In the genomic region with DNA sequence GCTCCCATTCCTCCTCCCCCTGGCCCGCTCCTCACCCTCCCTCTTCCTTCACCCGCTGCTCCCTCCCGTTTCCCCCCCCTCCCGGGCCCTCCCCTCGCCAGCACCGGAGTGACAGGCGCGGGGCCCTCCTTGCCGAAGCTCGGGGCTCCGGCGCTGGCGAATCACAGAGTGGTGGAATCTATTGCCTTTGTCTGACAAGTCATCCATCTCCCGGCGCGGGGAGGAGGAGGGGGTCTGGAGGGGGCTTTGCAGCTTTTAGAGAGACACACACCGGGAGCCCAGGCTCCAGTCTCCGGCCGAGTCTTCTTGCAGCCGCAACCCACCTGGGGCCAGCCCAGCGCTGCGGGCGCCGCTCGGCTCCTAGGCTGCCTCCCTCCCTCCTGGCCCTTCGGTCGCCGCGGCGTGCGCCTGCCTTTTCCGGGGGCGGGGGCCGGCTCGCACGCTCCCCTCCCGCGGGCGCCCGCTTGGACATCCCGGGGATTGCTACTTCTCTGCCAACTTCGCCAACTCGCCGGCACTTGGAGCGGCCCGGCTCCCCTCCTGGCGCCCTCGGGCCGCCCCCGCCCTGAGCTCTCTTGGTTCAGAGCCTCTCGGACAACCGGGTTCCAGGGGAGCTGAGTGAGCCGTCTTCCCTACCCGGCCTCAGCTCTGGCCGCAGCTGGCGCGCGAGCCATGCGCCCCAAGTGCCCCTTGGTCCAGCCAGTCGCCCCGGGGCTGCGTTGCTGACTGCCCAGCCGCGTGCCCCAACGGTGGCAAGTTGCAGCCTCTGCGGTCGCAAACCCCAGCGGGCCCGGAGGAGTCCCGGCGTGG, we compare ENCODE assay signal across 8 mouse cellular contexts. TPM values are rescaled to one million over a fixed set of nuclear protein-coding genes. Genes with fewer than 3 reads are reported as not detected.
DNase-seq lines count a peak whose midpoint lies in the region; ATAC-seq and TF ChIP-seq lines count a peak whose summit lies in the region.

No protein-coding gene starts in this region.

- peaks cover 74% of the 10 kb centered on the region for H3K27me3 ChIP-seq in embryonic facial prominence, embryonic 11.5 days (ENCODE audit: control insufficient read depth, insufficient read depth, low read length)
- peaks cover 96% of the 10 kb centered on the region for H3K27me3 ChIP-seq in intestine, postnatal 0 days (replicated peaks; ENCODE audit: control insufficient read depth, insufficient read depth, low read length)
- H3K27me3 ChIP-seq in midbrain, embryonic 11.5 days (ENCODE audit: control insufficient read depth, insufficient read depth, low read length): peaks cover 96% of the 10 kb centered on the region

- H3K4me2 ChIP-seq in embryonic facial prominence, embryonic 11.5 days (ENCODE audit: low read depth, low read length): peak overlapping the region; percentile 55
- peak overlapping the region; percentile 63 for H3K4me2 ChIP-seq in intestine, postnatal 0 days (replicated peaks; ENCODE audit: low read depth)
- H3K4me2 ChIP-seq in midbrain, embryonic 11.5 days: peak overlapping the region; percentile 82

- peak; percentile 54 for ATAC-seq in embryonic facial prominence, embryonic 11.5 days (replicated peaks; ENCODE audit: insufficient number of reproducible peaks, low FRiP score, low TSS enrichment, low read depth)
- ATAC-seq in intestine, postnatal 0 days: no peak; the same call in 1 of the 2 replicates
- ATAC-seq in midbrain, embryonic 11.5 days (ENCODE audit: low FRiP score): peak; percentile 69

- H3K4me1 ChIP-seq in embryonic facial prominence, embryonic 11.5 days (ENCODE audit: control insufficient read depth, insufficient read depth, low read length): peaks cover 9% of the 10 kb centered on the region
- H3K4me1 ChIP-seq in intestine, postnatal 0 days (replicated peaks; ENCODE audit: control insufficient read depth, insufficient read depth, low read length): no peaks in the 10 kb centered on the region; the same call in 1 of the 2 replicates
- H3K4me1 ChIP-seq in midbrain, embryonic 11.5 days (ENCODE audit: control insufficient read depth, insufficient read depth, low read length): peaks cover 34% of the 10 kb centered on the region

- no peaks in the 10 kb centered on the region for H3K36me3 ChIP-seq in embryonic facial prominence, embryonic 11.5 days (replicated peaks; ENCODE audit: control insufficient read depth, insufficient read depth, low read depth, low read length)
- no peaks in the 10 kb centered on the region for H3K36me3 ChIP-seq in intestine, postnatal 0 days (ENCODE audit: control insufficient read depth, insufficient read depth)
- no peaks in the 10 kb centered on the region for H3K36me3 ChIP-seq in midbrain, embryonic 11.5 days (ENCODE audit: control insufficient read depth, insufficient read depth, low read length)

- H3K27ac ChIP-seq in embryonic facial prominence, embryonic 11.5 days (replicated peaks; ENCODE audit: low read depth, low read length): no peak overlapping the region
- no peak overlapping the region for H3K27ac ChIP-seq in intestine, postnatal 0 days (ENCODE audit: low read depth, low read length)
- H3K27ac ChIP-seq in midbrain, embryonic 11.5 days (ENCODE audit: low read depth, low read length): no peak overlapping the region

- DNase-seq in gastrocnemius, postnatal 10 days: peak; percentile 28
- no peak for DNase-seq in gastrocnemius, postnatal 36 days
- DNase-seq in embryonic facial prominence, embryonic 11.5 days (ENCODE audit: low spot score): no peak
- peak; percentile 96 for DNase-seq in midbrain, embryonic 11.5 days (ENCODE audit: low spot score, missing footprints)
- DNase-seq in urinary bladder, adult 2 months (ENCODE audit: low spot score): no peak
- no peak for DNase-seq in right cerebral cortex, adult 2 months (ENCODE audit: low spot score in 2 of 2)
- no peak for DNase-seq in layer of hippocampus, postnatal 14 days (ENCODE audit: low spot score in 2 of 2)

- intact Hi-C loops in gastrocnemius, postnatal 36 days (cut with DNase I): loop anchor here (5.0 kb wide), 2 partner anchors 131 to 174 kb away; no protein-coding TSS in a partner anchor

- TF ChIP-seq CTCF in intestine, postnatal 0 days (IDR thresholded peaks at IDR 0.05; ENCODE audit: low read depth): no peak

- under 1% methylated on average over 62 of the region's 71 CpGs for whole genome bisulfite sequencing in embryonic facial prominence, embryonic 11.5 days
- under 1% methylated on average over 64 of the region's 71 CpGs for WGBS in intestine, postnatal 0 days
- under 1% methylated on average over 69 of the region's 71 CpGs for WGBS in midbrain, embryonic 11.5 days

- peak overlapping the region; percentile 39 for H3K9ac ChIP-seq in embryonic facial prominence, embryonic 11.5 days (replicated peaks; ENCODE audit: low read length)
- H3K9ac ChIP-seq in intestine, postnatal 0 days (ENCODE audit: low read depth, low read length): no peak overlapping the region
- H3K9ac ChIP-seq in midbrain, embryonic 11.5 days (ENCODE audit: low read length): peak overlapping the region; percentile 56

- H3K4me3 ChIP-seq in embryonic facial prominence, embryonic 11.5 days (ENCODE audit: low read depth, low read length): peak overlapping the region; percentile 31
- H3K4me3 ChIP-seq in intestine, postnatal 0 days (ENCODE audit: low read depth, low read length): peak overlapping the region; percentile 33
- H3K4me3 ChIP-seq in midbrain, embryonic 11.5 days (ENCODE audit: low read depth, low read length): peak overlapping the region; percentile 32

- H3K9me3 ChIP-seq in embryonic facial prominence, embryonic 11.5 days (replicated peaks; ENCODE audit: control insufficient read depth, low read length): no peaks in the 10 kb centered on the region
- H3K9me3 ChIP-seq in intestine, postnatal 0 days (ENCODE audit: control insufficient read depth): no peaks in the 10 kb centered on the region
- no peaks in the 10 kb centered on the region for H3K9me3 ChIP-seq in midbrain, embryonic 11.5 days (ENCODE audit: control insufficient read depth, low read length)

RNA-seq across cellular contexts. Expression of gene Pax2, which starts 0.8 kb away (rescaled TPM):
- not detected for total RNA-seq in gastrocnemius, postnatal 10 days (2021)
- total RNA-seq in gastrocnemius, postnatal 36 days (2021): not detected
- polyA plus RNA-seq in embryonic facial prominence, embryonic 11.5 days (2014; fragmentation: Nextera tagmentation; extraction: Ambion mirVana): 0.90 and 1.1 TPM in 2 replicates
- polyA plus RNA-seq in intestine, postnatal 0 days (2015; fragmentation: Nextera tagmentation; extraction: Ambion mirVana): not detected in 2 replicates
- 0.34 and 0.57 TPM in 2 replicates for polyA plus RNA-seq in midbrain, embryonic 11.5 days (2014; fragmentation: Nextera tagmentation; extraction: Ambion mirVana)
- 0.03 TPM in 1 of 2 replicates, not detected in the other for polyA plus RNA-seq in urinary bladder, adult 2 months (2012; rRNA removed)
- under 1 TPM; 0.24 to 0.28 TPM for total RNA-seq in layer of hippocampus, postnatal 14 days (2021)

Comparison
In these comparisons a context has a peak if more than half of its experiments do, and no peak if none do; other contexts are left out.
1. DNase-seq: peak in gastrocnemius, postnatal 10 days (single experiment) and midbrain, embryonic 11.5 days (single experiment); none in gastrocnemius, postnatal 36 days (0 of 2), embryonic facial prominence, embryonic 11.5 days (single experiment), urinary bladder, adult 2 months (single experiment), right cerebral cortex, adult 2 months (0 of 2) and layer of hippocampus, postnatal 14 days (0 of 2).
2. Peak in every context shown above with its lines, with median percentiles within 50 percentile points of each other: H3K4me2 ChIP-seq and H3K4me3 ChIP-seq.